Mouse (Mus musculus) C2C12 (cell line): ENCODE measurements at regions not wholly inside any gene's neighbourhood (a gene's known extent, or its start where the extent isn't known, plus 50 kb on each side); places are given as distances from the start of the nearest gene placed in this dataset.

Experiments used
- CEBPB ChIP-seq: IDR thresholded peaks from one replicate; pipeline ENCODE4 v1.6.1; 2011; ENCODE audit warnings: low read depth, mild to moderate bottlenecking, control low read depth, moderate library complexity
- CTCF ChIP-seq: IDR thresholded peaks from one replicate; pipeline ENCODE4 v1.5.1; 2011; ENCODE audit not compliant: control insufficient read depth, insufficient read depth, insufficient read length
- FOSL1 ChIP-seq: IDR thresholded peaks from one replicate; pipeline ENCODE4 v1.8.0; 2011; ENCODE audit warnings: mild to moderate bottlenecking, low read length; ENCODE audit not compliant: poor library complexity, insufficient read depth, severe bottlenecking
- MAX ChIP-seq: IDR thresholded peaks from one replicate; pipeline ENCODE4 v1.6.1; 2011; ENCODE audit warnings: mild to moderate bottlenecking, control low read depth
- MYOD1 ChIP-seq: IDR thresholded peaks from one replicate; pipeline ENCODE4 v1.6.1; 2011; ENCODE audit warnings: low read depth; ENCODE audit not compliant: control insufficient read depth, insufficient read length
- MYOG ChIP-seq: IDR thresholded peaks from one replicate; pipeline ENCODE4 v1.6.1; 2011; ENCODE audit not compliant: control insufficient read depth, insufficient read length; ENCODE audit errors: extremely low read depth
- USF1 ChIP-seq: IDR thresholded peaks from one replicate; pipeline ENCODE4 v1.6.1; 2011; ENCODE audit warnings: low read depth, mild to moderate bottlenecking, control low read depth, moderate library complexity

DNA sequence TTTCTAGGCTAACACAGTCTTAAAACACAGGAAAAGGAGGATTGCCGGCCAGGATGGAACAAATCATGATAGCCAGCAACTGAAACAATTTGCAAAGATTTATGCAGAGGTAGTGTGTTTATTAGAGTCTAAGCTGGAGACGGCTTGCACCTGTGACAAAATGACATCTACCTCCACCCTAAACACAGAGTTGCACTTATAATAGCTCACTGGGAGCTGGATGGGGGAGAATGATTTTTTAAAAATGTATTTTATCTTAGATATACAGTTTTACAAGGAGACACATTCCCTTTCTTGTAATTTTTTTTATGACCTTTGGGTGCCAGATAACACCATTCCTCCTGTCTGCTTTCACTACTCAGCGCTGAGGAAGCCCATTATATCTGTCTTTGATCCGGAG, 76.7 kb upstream of the Zfhx3 start:
- no peak for TF ChIP-seq CTCF
- no peak for TF ChIP-seq USF1
- TF ChIP-seq FOSL1: no peak
- no peak for TF ChIP-seq CEBPB
- no peak for TF ChIP-seq MYOD1
- no peak for TF ChIP-seq MAX
- TF ChIP-seq MYOG: no peak
